Mouse (Mus musculus): Measurements from ENCODE around the gene Stpg2.
"Not testable (repeated sequence)": the region's sequence is repeated elsewhere in the genome, so short reads cannot be mapped to it uniquely, and the experiment has no call there.

The Stpg2 gene

DNA sequence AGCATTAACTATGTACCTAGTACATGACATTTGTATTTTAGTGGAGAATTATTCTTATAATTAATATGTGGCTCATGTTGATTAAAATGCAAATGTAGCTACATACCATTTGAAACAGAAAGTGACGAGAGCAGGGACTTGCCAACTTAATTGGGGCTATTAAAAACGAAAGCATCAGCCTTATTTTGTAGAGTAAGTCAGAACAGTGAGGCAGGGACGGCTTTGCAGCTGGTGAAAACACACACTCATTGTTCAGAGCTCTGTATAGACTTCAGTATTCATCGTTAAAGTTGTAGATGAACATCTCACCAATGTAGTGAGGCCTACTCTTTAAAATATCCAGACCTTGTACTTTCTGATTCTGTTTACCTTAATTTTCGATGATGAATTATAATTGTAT lies 213.6 kb downstream of the Stpg2 start:
- no peak for DNase-seq (ENCODE audit: low read depth, low spot score)

DNA sequence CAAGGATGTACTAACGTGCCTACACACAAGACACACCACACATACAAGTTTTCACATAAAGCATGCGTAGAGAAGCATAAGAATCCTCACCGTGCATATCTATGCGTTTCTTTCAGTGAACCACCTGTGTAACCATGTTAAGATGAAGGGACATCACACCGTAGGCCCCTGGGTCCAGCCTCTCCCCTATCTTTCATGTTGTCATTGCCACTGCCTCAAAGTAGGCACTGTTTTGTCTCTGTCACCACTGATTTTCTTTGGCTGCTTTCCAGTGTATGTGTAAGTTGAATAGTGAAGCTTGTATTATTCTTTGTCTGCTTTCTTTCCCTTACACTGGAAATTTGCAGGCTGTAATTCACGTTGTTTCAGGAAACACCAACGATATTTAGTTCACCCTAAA lies 236.7 kb downstream of the Stpg2 start:
- DNase-seq (ENCODE audit: low read depth, low spot score) = no peak

DNA sequence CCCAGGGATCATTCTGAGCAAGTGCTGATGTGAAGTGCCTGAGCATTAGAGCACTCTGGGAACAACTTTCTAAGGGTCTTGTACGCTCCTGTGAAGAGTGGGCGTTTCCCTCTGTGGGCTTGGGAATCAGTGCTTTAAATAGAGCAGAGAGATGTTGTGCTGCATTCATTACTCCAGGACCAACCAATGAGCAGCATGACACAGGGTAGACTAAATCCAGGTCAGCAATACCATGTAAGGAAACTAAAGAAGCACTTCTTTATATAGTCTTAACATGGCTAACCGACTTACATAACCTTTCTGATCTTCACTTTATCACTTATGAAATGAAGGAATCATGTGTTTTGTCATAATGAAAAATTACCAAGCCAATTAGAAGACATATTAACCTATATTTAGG lies 290.4 kb downstream of the Stpg2 start:
- no peak for DNase-seq (ENCODE audit: low read depth, low spot score)

GRCm38 (mm10) chr3:139502216-139502615 lies 296.7 kb downstream of the Stpg2 start:
- no peak for DNase-seq (ENCODE audit: low read depth, low spot score)

- peak; percentile 30 for DNase-seq (ENCODE audit: low read depth, low spot score)
Measured at GRCm38 (mm10) chr3:139509275-139509985, 303.9 kb downstream of the Stpg2 start.

GRCm38 (mm10) chr3:139578496-139578895 lies 373.0 kb downstream of the Stpg2 start:
- DNase-seq (ENCODE audit: low read depth, low spot score) = no peak

GRCm38 (mm10) chr3:139581298-139581697 lies 375.8 kb downstream of the Stpg2 start:
- DNase-seq (ENCODE audit: low read depth, low spot score) = no peak

GRCm38 (mm10) chr3:139599508-139599907 lies 394.0 kb downstream of the Stpg2 start:
- DNase-seq (ENCODE audit: low read depth, low spot score) = no peak

GRCm38 (mm10) chr3:139608267-139608666 lies 402.8 kb downstream of the Stpg2 start:
- not testable (repeated sequence) for DNase-seq (ENCODE audit: low read depth, low spot score)

DNA sequence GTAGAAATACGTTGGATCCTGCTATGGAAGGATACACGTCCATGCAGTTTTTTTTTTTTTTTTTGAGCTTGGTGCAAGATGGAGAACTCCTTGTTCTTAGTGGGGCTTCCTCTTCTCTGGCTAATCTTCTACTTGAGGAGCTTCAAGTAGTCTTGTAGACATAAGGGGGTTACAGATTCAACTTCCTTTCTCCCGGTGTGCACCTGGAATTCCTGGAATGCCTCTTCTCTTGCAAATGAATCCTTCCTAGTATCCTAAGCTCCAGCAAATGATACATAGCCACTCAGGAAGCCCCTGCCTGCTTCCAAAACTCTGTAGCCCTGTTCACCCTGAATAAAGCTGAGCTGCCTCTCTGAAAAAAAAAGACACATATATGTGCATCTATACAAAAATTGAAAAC lies 409.1 kb downstream of the Stpg2 start:
- DNase-seq (ENCODE audit: low read depth, low spot score) = no peak

DNA sequence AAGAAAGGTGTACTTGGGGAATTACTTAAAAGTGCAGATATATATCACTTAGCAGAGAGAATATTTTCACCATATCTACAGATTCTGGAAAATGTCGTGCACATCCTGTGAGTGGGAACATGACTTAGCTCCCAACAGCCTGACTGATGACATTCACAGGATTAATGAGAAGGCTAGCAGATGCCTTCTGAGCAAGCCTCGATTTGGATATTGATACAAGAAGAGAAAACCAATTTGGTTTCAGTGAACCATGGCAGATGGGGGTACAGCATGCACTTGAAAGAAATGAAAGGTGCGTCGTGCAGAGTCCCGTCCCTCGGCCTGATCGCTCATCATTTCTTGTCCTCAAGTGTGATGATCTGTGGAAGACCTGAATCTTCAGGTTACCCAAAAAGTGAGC lies 410.3 kb downstream of the Stpg2 start:
- no peak for DNase-seq (ENCODE audit: low read depth, low spot score)

- DNase-seq (ENCODE audit: low read depth, low spot score) = no peak
Measured at GRCm38 (mm10) chr3:139637887-139638286, 432.4 kb downstream of the Stpg2 start.

DNA sequence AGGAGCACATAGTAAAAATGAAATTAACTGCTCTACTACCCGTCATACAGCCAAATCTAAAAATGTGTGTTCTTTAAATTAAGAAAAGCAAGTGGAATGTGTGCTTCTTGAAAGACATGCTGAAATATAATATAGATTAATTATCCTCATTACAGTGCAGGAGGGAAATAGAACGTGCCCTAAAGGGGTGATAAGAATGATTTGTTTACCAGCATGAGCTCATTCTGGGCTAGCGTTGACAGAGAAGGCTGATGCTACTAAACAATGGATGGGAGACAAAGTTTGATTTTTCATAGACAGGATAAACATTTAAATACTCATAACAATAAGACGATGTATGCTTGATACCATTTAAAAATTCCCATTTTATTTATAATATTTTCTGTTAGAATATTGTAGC lies 446.0 kb downstream of the Stpg2 start:
- DNase-seq (ENCODE audit: low read depth, low spot score) = no peak

DNA sequence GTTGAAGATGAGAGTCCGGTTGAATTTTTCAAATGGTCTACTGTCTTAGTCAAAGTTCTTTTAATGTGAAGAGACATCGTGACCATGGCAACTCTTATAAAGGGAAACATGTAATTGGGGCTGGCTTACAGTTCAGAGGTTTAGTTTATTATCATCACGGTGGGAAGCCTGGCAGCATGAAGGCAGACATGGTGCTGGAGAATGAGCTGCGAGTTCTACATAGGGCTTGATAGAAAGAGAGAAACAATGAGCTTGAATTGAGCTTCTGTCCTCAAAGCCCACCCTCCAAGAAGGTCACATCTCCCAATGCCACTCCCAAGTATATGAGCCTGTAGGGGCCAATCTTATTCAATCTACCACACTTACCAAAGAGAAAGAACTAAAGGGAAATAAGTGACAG lies 453.9 kb downstream of the Stpg2 start:
- no peak for DNase-seq (ENCODE audit: low read depth, low spot score)

- DNase-seq (ENCODE audit: low read depth, low spot score) = no peak
Measured at GRCm38 (mm10) chr3:139662241-139662640, 456.7 kb downstream of the Stpg2 start.

DNA sequence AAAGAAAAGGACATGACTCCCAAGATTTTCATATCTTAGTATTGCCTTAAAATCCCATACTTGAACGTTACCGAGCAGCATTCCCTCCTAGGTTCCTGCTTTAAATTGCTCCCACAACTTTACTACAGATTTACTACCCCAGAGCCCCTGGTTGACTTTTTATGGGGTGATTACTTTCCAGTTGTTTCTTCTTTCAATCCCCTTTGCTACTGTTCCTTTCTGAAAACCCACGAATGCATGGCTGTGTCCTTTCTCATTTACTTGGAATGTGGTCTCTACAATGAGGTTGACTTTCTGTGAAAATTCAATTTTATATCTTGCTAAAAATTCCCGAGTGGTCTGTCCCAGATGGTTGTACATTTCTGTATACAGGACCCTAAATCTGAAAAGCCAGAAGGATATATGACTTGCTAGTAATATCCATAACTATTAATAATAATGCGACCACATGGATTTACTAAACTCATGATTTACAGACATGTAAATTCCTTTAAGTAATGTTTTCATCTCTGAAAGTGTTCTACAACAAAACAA lies 458.3 kb downstream of the Stpg2 start:
- DNase-seq (ENCODE audit: low read depth, low spot score) = no peak

DNA sequence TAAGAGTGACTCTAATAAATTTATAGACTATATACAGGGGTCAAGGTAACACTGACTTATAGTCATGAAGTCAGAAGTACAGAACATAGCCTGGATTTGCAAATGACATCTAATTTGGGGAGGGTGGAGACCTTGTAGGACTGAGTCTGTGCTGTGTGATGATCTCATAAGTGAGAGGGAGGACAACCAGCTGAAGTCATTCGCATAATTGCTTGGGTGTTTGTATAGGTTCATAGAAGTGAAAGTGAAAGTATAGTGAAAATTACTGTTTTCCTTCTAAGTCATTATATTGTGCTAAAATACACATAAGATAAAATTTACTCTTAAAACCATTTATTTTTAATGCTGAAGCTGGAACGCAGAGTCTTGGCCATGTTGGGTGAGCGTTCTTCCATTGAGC lies 459.6 kb downstream of the Stpg2 start:
- DNase-seq (ENCODE audit: low read depth, low spot score) = no peak

DNA sequence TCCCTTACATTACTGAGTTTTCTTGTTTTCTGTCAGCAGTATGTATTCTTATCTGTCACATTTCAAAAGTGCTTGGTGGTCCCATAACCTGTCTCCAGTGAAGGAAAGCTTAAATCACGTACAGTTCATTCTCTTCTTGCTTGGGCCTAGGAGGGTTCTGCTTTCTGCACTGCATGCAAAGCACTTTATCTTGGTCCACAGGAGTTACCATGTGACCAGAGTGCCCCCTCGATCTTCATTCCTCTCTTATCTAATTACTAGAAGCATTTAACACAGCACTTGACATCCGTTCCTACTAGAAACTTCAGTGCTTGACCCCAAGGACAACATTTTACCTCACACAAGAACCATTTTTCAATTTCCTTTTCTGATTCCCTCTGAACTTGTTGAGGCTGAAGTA lies 470.7 kb downstream of the Stpg2 start:
- no peak for DNase-seq (ENCODE audit: low read depth, low spot score)

- no peak for DNase-seq (ENCODE audit: low read depth, low spot score)
Measured at GRCm38 (mm10) chr3:139676723-139677122, 471.2 kb downstream of the Stpg2 start.

DNA sequence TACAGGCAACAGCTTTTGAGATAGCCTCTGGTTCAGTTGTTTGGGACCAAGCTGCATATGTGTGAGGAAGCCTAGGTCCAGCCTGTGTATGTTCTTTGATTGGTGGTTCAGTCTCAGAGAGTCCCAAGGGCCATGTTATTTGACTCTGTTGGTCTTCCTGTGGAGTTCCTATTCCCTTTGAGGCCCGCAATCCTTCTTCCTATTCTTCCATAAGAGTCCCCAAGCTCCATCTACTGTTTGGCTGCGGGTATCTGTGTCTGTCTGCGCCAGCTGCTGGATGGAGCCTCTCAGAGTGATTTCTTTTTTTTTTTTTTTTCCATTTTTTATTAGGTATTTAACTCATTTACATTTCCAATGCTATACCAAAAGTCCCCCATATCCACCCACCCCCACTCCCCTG lies 498.7 kb downstream of the Stpg2 start:
- not testable (repeated sequence) for DNase-seq (ENCODE audit: low read depth, low spot score)

GRCm38 (mm10) chr3:139707396-139707795 lies 501.9 kb downstream of the Stpg2 start:
- DNase-seq (ENCODE audit: low read depth, low spot score) = not testable (repeated sequence)

DNA sequence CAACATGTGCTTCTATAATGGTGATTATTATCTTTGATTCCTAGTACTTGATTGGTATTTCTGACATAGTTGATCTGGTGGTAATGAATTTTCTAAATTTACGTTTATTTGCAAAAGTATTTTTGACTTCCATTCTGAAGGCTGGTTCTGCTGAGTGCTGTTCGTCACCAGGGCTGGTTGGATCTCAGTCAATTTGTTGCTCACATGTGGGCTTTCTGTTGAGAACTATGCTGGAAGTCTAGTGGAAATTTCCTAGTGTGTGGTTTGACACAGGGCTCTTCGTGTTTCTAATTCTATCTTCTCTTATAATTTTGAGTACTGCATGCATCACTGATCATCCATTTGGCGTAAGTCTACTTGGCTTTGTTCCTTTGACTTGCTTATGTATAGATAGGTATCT lies 504.3 kb downstream of the Stpg2 start:
- no peak for DNase-seq (ENCODE audit: low read depth, low spot score)

- peak; percentile 23 for DNase-seq (ENCODE audit: low read depth, low spot score)
Measured at GRCm38 (mm10) chr3:139728751-139729150, 523.3 kb downstream of the Stpg2 start.

DNA sequence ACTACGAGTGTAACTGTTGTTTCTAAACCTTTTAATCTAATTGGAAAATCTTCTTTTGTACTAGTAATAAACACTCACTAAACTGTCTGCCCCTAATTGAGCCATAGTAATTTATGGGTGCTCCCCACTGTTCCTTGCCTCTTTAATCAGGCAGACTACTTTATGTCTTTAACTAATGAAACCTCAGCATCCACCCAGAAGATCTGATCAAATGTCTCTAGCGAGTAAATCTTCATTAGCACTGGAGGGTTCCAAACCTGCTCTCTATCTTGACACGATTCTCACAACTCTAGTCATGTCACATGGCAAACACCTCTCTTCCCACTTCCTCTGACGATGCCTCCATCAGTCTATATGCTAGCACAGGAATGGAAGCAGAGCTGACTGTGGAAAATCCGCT lies 523.8 kb downstream of the Stpg2 start:
- DNase-seq (ENCODE audit: low read depth, low spot score) = peak; percentile 21
